Comparison of ENCODE assay signal across 10 mouse cellular contexts in the genomic region with DNA sequence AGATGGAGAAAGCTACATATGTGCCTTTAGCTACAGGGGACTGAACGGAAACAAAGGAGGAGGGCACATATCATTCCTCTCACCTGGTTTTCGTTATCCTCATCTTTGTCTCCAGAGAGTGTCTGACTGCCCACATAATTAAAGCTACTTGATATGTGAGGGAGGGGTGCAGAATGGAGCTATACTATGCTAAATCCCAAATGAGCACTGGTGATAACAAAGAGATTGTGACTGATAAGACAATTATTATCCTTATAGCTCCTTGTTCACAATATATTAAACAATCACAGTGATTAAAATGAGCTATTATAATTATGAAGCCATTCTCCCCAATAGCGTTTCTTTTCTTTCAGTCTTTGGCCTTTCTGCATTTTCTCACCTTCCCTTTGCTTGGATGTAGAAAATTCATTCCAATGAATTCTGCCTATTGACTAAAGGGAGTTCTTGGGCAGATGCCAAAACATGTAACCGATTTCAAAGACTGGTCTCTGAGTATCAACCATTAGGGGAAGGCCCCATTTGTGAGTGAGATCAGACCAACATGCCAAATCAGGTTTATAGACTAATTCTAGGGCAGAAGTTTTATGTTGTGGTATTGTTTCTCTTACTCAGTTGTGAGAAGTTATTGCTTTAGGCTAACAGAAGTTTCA.
"Had no signal": no experiment of that assay in that cellular context is flagged by ENCODE, and none has a peak within 500 bp of the region (broad histone marks: within the 10 kb centered on the region; RNA-seq: fewer than 3 reads in every experiment).

No protein-coding gene starts in this region.

- H3K4me1 ChIP-seq: limb, embryonic 13.5 days; neural tube, embryonic 12.5 days had no signal

- DNase-seq: kidney, postnatal 10 days; kidney, postnatal 4 days; left cerebral cortex, postnatal 4 days; lung, adult 18-20 months; right cerebral cortex, postnatal 25 days; thymus, postnatal 36 days had no signal

- H3K27ac ChIP-seq: layer of hippocampus, adult 2 months; limb, embryonic 13.5 days; liver, embryonic 14.5 days; neural tube, embryonic 12.5 days had no signal

- H3K4me2 ChIP-seq: limb, embryonic 13.5 days; neural tube, embryonic 12.5 days had no signal

- H3K9ac ChIP-seq: limb, embryonic 13.5 days; liver, embryonic 14.5 days; neural tube, embryonic 12.5 days had no signal

- H3K27me3 ChIP-seq: limb, embryonic 13.5 days; neural tube, embryonic 12.5 days had no signal

- H3K9me3 ChIP-seq: limb, embryonic 13.5 days; neural tube, embryonic 12.5 days had no signal

- H3K4me3 ChIP-seq: layer of hippocampus, adult 2 months; limb, embryonic 13.5 days; neural tube, embryonic 12.5 days had no signal

- H3K36me3 ChIP-seq: limb, embryonic 13.5 days; neural tube, embryonic 12.5 days had no signal
